Mouse (Mus musculus) myocyte (in vitro differentiated cells): ENCODE data around the gene Arpc1b.

Experiments
- E2F4 ChIP-seq: IDR thresholded peaks from one replicate; pipeline ENCODE4 v1.6.1; 2011; ENCODE audit warnings: mild to moderate bottlenecking, control low read depth, moderate library complexity; ENCODE audit not compliant: insufficient read depth
- MAX ChIP-seq: IDR thresholded peaks from one replicate; pipeline ENCODE4 v1.6.1; 2011; ENCODE audit warnings: low read depth, mild to moderate bottlenecking, control low read depth
- MYOG ChIP-seq, 3 experiments: IDR thresholded peaks; one replicate each; pipeline ENCODE4 v1.6.1; 2011; ENCODE audit warnings: control low read depth in 2 of 3, low read depth in 2 of 3, mild to moderate bottlenecking in 2 of 3; ENCODE audit not compliant: insufficient read length in 2 of 3, control insufficient read depth in 1 of 3, insufficient read depth in 1 of 3
- POLR2A ChIP-seq: IDR thresholded peaks from one replicate; pipeline ENCODE4 v1.6.1; 2011; ENCODE audit warnings: low read depth, mild to moderate bottlenecking, control low read depth, moderate library complexity; ENCODE audit not compliant: insufficient read length
- POLR2AphosphoS2 ChIP-seq: IDR thresholded peaks from one replicate; pipeline ENCODE4 v1.6.1; 2011; ENCODE audit warnings: low read depth, control low read depth; ENCODE audit not compliant: insufficient read length
- SRF ChIP-seq: IDR thresholded peaks from one replicate; pipeline ENCODE4 v1.6.1; 2011; ENCODE audit warnings: low read depth; ENCODE audit not compliant: control insufficient read depth, insufficient read length
- TCF3 ChIP-seq: IDR thresholded peaks from one replicate; pipeline ENCODE4 v1.6.1; 2011; ENCODE audit warnings: low read depth, control low read depth; ENCODE audit not compliant: insufficient read length

DNA sequence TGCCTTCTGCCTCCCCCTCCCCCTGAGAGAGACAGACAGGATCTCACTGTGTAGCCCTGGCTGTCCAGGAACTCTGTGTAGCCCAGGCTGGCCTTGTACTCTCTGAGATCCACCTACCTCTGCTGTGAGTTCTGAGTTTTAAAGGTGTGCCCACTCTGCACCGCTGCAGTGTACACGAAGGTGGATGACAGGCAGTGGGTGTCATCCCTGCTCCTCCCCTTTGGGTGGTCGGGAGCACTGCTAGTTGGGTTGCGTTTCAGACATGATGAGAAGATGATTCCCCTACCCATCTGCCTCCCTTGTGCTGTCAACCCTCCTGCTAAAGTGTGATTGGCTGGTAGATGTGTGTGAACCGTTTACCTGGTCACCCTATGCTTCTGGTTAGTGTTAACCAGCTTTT, 4.4 kb downstream of the Arpc1b start:
- TF ChIP-seq MAX (no peak), E2F4 (no peak), POLR2A (no peak), TCF3 (no peak), POLR2AphosphoS2 (no peak), SRF (no peak), MYOG (IDR thresholded peaks at IDR 0.05; ENCODE audit: control insufficient read depth in 1 of 3, insufficient read depth in 1 of 3, insufficient read length in 2 of 3, low read depth in 2 of 3) (no peak)
